Mouse (Mus musculus): ENCODE results near the gene Adh7. TPM values are rescaled to one million over a fixed set of nuclear protein-coding genes. Genes with fewer than 3 reads are reported as not detected.

Gene Adh7
- total RNA-seq, 4 experiments from 2014 or later: 1.5 to 212 (median 76.4) TPM

GRCm38 (mm10) chr3:138224363-138224954 is 6.9 kb downstream of the Adh7 start:
- no peak for DNase-seq

- no peak for DNase-seq
These were observed 7.8 kb downstream of the Adh7 start for GRCm38 (mm10) chr3:138225331-138225730.

GRCm38 (mm10) chr3:138225853-138226252 is 8.3 kb downstream of the Adh7 start:
- peak; percentile 57 for DNase-seq

GRCm38 (mm10) chr3:138226476-138226875 is 8.9 kb downstream of the Adh7 start:
- no peak for DNase-seq

- DNase-seq: no peak
These were observed 9.5 kb downstream of the Adh7 start for GRCm38 (mm10) chr3:138227082-138227481.

- DNase-seq: no peak
These were observed 10.2 kb downstream of the Adh7 start for GRCm38 (mm10) chr3:138227782-138228181.

GRCm38 (mm10) chr3:138229448-138229847 is 11.9 kb downstream of the Adh7 start:
- DNase-seq: no peak

GRCm38 (mm10) chr3:138230266-138230665 is 12.7 kb downstream of the Adh7 start:
- peak; percentile 69 for DNase-seq

GRCm38 (mm10) chr3:138231531-138231930 is 14.0 kb downstream of the Adh7 start:
- no peak for DNase-seq

GRCm38 (mm10) chr3:138236546-138237163 is 19.1 kb downstream of the Adh7 start:
- no peak for DNase-seq

- DNase-seq: no peak
These were observed 20.5 kb downstream of the Adh7 start for GRCm38 (mm10) chr3:138238046-138238445.

GRCm38 (mm10) chr3:138239461-138239860 is 21.9 kb downstream of the Adh7 start:
- DNase-seq: no peak

GRCm38 (mm10) chr3:138240411-138240810 is 22.9 kb downstream of the Adh7 start:
- no peak for DNase-seq

- no peak for DNase-seq
These were observed 23.4 kb downstream of the Adh7 start for GRCm38 (mm10) chr3:138240942-138241341.

GRCm38 (mm10) chr3:138241371-138241770 is 23.8 kb downstream of the Adh7 start:
- no peak for DNase-seq

- DNase-seq: no peak
These were observed 24.6 kb downstream of the Adh7 start for GRCm38 (mm10) chr3:138242021-138242726.

GRCm38 (mm10) chr3:138242933-138243332 is 25.4 kb downstream of the Adh7 start:
- DNase-seq: no peak

- no peak for DNase-seq
These were observed 26.8 kb downstream of the Adh7 start for GRCm38 (mm10) chr3:138244338-138244874.

- DNase-seq: no peak
These were observed 29.0 kb downstream of the Adh7 start for GRCm38 (mm10) chr3:138246511-138247020.

- no peak for DNase-seq
These were observed 29.7 kb downstream of the Adh7 start for GRCm38 (mm10) chr3:138247241-138247640.

GRCm38 (mm10) chr3:138248011-138248410 is 30.5 kb downstream of the Adh7 start:
- DNase-seq: no peak

GRCm38 (mm10) chr3:138248746-138249145 is 31.2 kb downstream of the Adh7 start:
- DNase-seq: no peak

- no peak for DNase-seq
These were observed 33.6 kb downstream of the Adh7 start for GRCm38 (mm10) chr3:138251156-138251555.
